In genomic region chr15:12091781-12092458, GRCm38 (mm10) we compare ENCODE assay signal across 8 mouse cellular contexts. TPM values are rescaled to one million over a fixed set of nuclear protein-coding genes. Genes with fewer than 3 reads are reported as not detected.
DNase-seq lines count a peak whose midpoint lies in the region; ATAC-seq and TF ChIP-seq lines count a peak whose summit lies in the region.

No protein-coding gene starts in this region.

- TF ChIP-seq CTCF in lung, embryonic 14.5 days (IDR thresholded peaks at IDR 0.05; ENCODE audit: low read depth), result peak; percentile 71

- H3K4me2 ChIP-seq in forebrain, embryonic 12.5 days, result no peak overlapping the region
- H3K4me2 ChIP-seq in lung, embryonic 14.5 days, result no peak overlapping the region

- DNase-seq in forebrain, embryonic 10.5 days (ENCODE audit: extremely low spot score, low spot score), result peak; percentile 22
- DNase-seq in left cerebral cortex, postnatal 14 days (ENCODE audit: low spot score in 2 of 2), result peak; percentile 60 to 64
- DNase-seq in left cerebral cortex, adult 8-10 months (ENCODE audit: low spot score in 2 of 2), result no peak
- DNase-seq in R1 (ENCODE audit: low read depth, low spot score), result peak; percentile 84
- DNase-seq in embryo, embryonic 9.5 days (ENCODE audit: extremely low spot score), result peak; percentile 34
- DNase-seq in lung, embryonic 14.5 days, result peak; percentile 65
- DNase-seq in splenic B cell, adult 2 months (ENCODE audit: low read depth, low spot score), result peak; percentile 76

- H3K4me3 ChIP-seq in forebrain, embryonic 10.5 days, result no peak overlapping the region
- H3K4me3 ChIP-seq in forebrain, embryonic 12.5 days (replicated peaks), result no peak overlapping the region
- no peak overlapping the region for H3K4me3 ChIP-seq in lung, embryonic 14.5 days (ENCODE audit: low read depth, low read length)

- no peaks in the 10 kb centered on the region for H3K36me3 ChIP-seq in forebrain, embryonic 10.5 days (replicated peaks)
- H3K36me3 ChIP-seq in forebrain, embryonic 12.5 days (replicated peaks), result no peaks in the 10 kb centered on the region
- no peaks in the 10 kb centered on the region for H3K36me3 ChIP-seq in lung, embryonic 14.5 days (ENCODE audit: insufficient read depth)
- H3K36me3 ChIP-seq in splenic B cell, adult 2 months (ENCODE audit: control insufficient read depth, insufficient read depth, low read length, poor library complexity, severe bottlenecking), result no peaks in the 10 kb centered on the region

- no peaks in the 10 kb centered on the region for H3K27me3 ChIP-seq in forebrain, embryonic 10.5 days (ENCODE audit: poor library complexity, severe bottlenecking)
- no peaks in the 10 kb centered on the region for H3K27me3 ChIP-seq in forebrain, embryonic 12.5 days
- H3K27me3 ChIP-seq in lung, embryonic 14.5 days (ENCODE audit: insufficient read depth, low read length), result no peaks in the 10 kb centered on the region
- H3K27me3 ChIP-seq in splenic B cell, adult 2 months (ENCODE audit: control insufficient read depth, insufficient read depth, low read length, poor library complexity, severe bottlenecking), result no peaks in the 10 kb centered on the region

- 66% methylated on average over 10 of the region's 10 CpGs for WGBS in forebrain, embryonic 10.5 days
- 66% methylated on average over 10 of the region's 10 CpGs for WGBS in forebrain, embryonic 12.5 days
- 60% methylated on average over 10 of the region's 10 CpGs for WGBS in lung, embryonic 14.5 days

- H3K27ac ChIP-seq in forebrain, embryonic 10.5 days, result no peak overlapping the region
- no peak overlapping the region for H3K27ac ChIP-seq in forebrain, embryonic 12.5 days
- H3K27ac ChIP-seq in lung, embryonic 14.5 days (ENCODE audit: low read depth), result no peak overlapping the region

- no peak for ATAC-seq in forebrain, embryonic 12.5 days (ENCODE audit: low FRiP score)
- ATAC-seq in lung, embryonic 14.5 days (ENCODE audit: insufficient read depth), result no peak

- H3K4me1 ChIP-seq in forebrain, embryonic 10.5 days, result peaks cover 6% of the 10 kb centered on the region; the same call in 1 of the 2 replicates
- H3K4me1 ChIP-seq in forebrain, embryonic 12.5 days, result peaks cover 12% of the 10 kb centered on the region; the same call in 1 of the 2 replicates
- H3K4me1 ChIP-seq in lung, embryonic 14.5 days (ENCODE audit: insufficient read depth), result no peaks in the 10 kb centered on the region

- no peaks in the 10 kb centered on the region; the same call in 1 of the 2 replicates for H3K9me3 ChIP-seq in forebrain, embryonic 10.5 days
- no peaks in the 10 kb centered on the region for H3K9me3 ChIP-seq in forebrain, embryonic 12.5 days
- no peaks in the 10 kb centered on the region for H3K9me3 ChIP-seq in lung, embryonic 14.5 days (ENCODE audit: low read depth, low read length)

- H3K9ac ChIP-seq in forebrain, embryonic 12.5 days, result no peak overlapping the region
- H3K9ac ChIP-seq in lung, embryonic 14.5 days, result no peak overlapping the region

- intact Hi-C loops in left cerebral cortex, postnatal 14 days (cut with DNase I), result loop anchor here (5.0 kb wide), 1 partner anchor 95 kb away; the partner anchor contains the start of gene Sub1

RNA-seq across cellular contexts. Expression of gene Zfr, which starts 25.7 kb away (rescaled TPM):
- polyA plus RNA-seq in forebrain, embryonic 10.5 days (2016; fragmentation: Nextera tagmentation; extraction: Ambion mirVana), result 126 and 135 TPM in 2 replicates
- 117 and 131 TPM in 2 replicates for polyA plus RNA-seq in forebrain, embryonic 12.5 days (2016; fragmentation: Nextera tagmentation; extraction: Ambion mirVana)
- total RNA-seq in left cerebral cortex, postnatal 14 days (2021), result 100 to 1,000 TPM; 347 to 349 TPM
- 100 to 1,000 TPM; 287 to 318 (median 316) TPM for total RNA-seq in left cerebral cortex, adult 8-10 months (2022)
- polyA plus RNA-seq in lung, embryonic 14.5 days (2014; fragmentation: Nextera tagmentation; extraction: Ambion mirVana), result 148 and 158 TPM in 2 replicates

Comparison
In these comparisons a context has a peak if more than half of its experiments do, and no peak if none do; other contexts are left out.
1. DNase-seq: peak in forebrain, embryonic 10.5 days (single experiment), left cerebral cortex, postnatal 14 days (2 of 2), R1 (single experiment), embryo, embryonic 9.5 days (single experiment), lung, embryonic 14.5 days (single experiment) and splenic B cell, adult 2 months (single experiment); none in left cerebral cortex, adult 8-10 months (0 of 2).